Mouse (Mus musculus): ENCODE results near the gene Rabgap1l.
"Not testable (repeated sequence)": the region's sequence is repeated elsewhere in the genome, so short reads cannot be mapped to it uniquely, and the experiment has no call there.

Gene Rabgap1l

DNA sequence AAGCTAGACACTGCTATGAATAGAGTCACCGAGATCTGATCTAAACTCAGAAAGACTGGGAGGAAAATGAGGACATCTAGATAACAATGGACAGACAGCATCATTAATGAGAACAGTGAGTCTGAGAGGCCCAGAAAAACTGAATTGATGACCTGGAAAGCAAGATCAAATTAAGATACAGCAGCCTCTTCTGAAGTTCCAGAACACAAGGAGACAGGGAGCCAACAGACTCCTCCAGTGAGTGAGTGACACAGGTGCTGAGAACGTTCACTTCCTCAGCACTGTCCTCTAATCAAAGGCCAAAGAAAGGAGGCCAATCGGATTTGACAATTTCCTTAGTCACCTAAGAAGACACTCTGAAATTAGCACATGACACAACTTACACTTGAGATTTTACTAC, 307.3 kb downstream of the Rabgap1l start:
- DNase-seq (ENCODE audit: low spot score), result no peak

DNA sequence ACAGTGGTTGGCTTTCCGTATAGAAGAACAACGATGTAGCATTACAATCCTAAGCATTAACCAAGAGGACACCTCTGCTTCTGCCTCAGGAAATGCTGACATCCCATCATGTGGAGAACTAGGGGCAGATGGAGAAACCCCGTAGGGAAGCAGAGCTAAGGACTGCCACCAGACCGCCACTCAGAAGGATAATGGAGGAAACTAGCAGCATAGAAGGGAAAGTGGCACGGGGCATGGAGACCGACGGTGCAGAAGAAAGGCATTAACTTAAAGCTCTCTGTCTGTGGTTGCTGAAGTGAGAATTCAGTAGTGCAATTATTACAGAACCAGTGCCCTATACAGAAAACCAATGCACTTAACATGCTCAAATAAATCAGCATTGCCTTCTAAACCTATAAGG, 308.0 kb downstream of the Rabgap1l start:
- DNase-seq (ENCODE audit: low spot score), result no peak

DNA sequence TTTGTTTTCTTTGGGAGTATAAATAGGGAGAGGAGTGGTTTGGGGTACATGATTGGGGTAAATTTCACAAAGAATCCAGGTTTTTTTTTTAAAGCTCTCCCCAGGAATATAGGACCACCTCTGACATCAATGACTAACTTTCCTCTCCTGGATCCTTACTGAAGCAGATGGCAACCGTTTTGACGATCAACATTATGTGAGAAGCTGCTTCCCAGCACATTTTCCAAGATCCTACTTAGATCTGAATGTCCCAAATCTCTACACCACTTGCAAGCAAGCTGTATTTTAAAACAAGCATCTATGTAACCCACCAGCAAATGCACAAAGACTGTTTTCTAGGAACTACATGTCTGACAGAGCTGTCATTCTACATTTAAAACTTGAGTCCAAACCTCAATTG, 311.4 kb downstream of the Rabgap1l start:
- DNase-seq (ENCODE audit: low spot score), result no peak

DNA sequence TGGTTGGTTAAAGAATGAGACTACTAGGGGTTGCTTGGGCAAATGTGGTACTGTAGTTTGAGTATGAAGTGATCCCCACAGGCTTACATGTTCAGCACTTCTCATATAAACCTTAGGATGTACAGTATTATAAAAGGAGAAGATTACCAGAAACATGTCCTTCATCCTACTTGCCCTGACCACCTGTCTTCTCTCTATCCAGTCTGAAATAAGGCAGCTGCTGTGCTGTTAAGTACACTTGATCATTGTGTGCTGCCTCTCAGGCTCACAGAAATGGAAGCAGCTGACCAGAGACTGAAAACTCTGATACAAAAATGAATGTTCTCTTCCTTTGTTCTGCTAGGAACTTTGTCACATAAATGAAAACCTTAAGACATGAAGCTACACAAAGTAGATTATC, 325.6 kb downstream of the Rabgap1l start:
- DNase-seq (ENCODE audit: low spot score), result no peak

DNA sequence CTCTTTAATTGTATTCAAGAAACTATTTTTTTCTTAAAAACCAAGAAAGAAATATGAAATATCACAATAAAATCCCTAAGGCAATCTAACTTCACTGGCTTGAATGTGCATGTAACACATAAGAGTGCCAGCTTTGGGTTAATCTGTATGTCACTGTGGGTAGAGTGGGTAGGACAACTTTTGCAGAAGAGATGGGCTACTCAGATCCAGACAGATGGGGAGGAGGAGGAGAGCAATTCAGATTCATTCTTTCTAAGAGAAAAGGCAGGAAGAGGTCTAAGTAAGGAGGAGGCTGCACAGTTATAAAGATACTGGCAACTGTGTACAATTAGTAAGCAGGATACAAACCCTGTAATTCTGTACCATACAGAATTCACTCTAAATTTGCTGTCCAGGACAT, 327.8 kb downstream of the Rabgap1l start:
- no peak for DNase-seq (ENCODE audit: low spot score)

DNA sequence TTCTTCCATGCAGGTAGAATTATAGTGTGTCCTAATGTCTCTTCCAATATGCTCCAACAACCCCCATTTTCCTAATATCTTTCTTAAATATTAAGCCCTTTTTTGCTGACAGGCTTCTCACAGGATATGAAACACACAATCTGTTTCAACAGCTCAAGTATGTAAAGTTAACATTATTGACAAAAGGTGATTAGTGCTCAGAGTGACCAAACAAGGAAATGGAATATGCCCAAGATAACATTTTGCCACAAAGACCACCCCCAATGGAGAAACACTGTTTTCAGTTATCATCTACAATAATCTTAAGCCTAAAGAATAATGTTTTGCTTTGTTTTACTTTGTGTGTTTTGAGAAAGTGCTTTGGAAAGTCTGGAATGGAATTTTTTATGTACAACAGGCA, 328.9 kb downstream of the Rabgap1l start:
- no peak for DNase-seq (ENCODE audit: low spot score)

DNA sequence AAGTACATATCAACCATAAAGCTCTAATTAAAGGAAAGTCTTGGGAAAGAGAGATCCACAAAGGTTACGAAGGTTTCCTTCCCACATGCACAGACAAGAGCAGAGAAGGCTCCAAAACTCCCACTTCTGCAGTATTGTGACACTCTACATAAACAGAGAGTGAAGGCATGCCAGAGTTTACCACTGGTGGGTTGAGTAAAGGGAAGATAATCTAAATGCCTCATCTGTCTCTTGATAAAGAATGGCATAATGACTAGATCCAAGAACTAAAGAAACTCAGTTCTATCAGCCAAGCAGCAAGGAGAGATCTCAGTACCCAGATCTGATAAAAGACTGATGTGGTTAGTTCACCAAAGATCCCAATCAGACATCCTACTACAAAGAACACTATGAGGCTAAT, 332.7 kb downstream of the Rabgap1l start:
- no peak for DNase-seq (ENCODE audit: low spot score)

DNA sequence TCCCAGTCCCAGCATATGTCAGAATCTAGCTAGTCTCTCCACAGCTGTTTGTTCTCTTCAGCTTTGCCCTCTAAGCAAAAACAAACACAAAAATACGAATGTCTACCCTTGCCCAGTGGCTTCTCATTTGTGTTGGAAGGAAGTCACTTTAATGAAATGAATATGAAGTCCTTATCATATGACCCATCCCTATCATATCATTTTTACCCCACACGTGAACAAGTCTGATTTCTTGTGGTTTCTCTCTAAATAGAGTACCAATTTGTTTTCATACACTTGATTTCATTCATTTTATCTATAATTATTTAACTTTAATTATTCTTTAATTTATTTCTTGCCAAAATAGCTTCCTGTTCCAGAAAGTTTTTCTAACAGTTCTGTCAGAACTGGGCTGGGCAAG, 341.3 kb downstream of the Rabgap1l start:
- no peak for DNase-seq (ENCODE audit: low spot score)

DNA sequence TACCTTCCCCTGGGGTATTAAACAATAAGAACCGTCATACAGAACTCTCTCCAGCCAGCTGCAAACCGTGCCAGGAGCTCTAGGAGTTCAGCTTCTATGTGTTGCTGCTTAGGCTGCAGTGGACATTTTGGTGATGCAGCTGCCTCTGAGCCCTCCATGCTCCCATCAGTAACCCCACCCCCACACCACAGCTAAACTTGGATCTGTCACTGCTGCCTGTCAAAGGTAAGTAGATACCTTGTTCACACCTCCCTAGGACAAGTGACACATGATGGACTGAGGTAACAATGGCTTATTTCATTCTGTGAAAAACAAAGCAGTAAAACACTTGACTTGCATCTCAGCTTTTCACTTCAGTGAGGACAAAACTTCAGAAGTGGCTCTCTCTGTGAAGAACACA, 344.3 kb downstream of the Rabgap1l start:
- DNase-seq (ENCODE audit: low spot score), result no peak

DNA sequence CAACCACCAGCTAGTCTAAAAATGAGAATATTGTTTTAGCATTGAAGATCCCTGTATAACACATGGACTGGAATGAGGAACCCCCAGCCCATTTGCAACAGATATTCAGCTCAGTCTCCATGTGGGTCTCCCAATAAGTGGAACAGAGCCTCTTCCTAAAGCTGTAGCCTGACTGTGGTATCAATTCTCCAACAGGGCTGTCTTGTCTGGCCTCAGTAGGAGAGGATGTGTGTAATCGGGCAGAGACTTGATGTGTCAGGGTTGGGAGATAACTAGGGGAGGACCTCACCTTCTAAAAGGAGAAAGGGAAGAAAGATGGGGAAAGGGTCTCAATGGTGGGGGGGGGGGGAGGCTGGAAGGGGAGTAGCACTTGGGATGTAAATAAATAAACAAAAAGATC, 346.2 kb downstream of the Rabgap1l start:
- DNase-seq (ENCODE audit: low spot score), result no peak

DNA sequence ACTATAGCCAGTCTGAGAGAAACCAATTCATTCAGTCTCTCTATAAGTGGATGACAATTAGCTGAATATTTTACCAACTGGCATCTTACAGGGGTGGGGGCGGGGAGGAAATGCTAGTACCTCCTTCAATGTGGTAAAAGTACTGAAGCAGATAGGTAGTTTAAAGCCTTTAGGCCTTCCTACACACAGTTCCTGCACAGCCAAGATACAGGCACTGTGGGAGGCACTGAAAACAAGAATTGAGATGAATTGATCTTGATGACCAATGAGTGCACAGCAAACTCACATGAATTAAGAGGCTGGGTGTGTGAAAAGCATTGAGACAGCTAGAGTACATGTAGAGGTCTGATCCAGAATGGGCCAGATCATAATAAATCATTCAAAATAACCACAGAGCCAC, 349.5 kb downstream of the Rabgap1l start:
- no peak for DNase-seq (ENCODE audit: low spot score)

DNA sequence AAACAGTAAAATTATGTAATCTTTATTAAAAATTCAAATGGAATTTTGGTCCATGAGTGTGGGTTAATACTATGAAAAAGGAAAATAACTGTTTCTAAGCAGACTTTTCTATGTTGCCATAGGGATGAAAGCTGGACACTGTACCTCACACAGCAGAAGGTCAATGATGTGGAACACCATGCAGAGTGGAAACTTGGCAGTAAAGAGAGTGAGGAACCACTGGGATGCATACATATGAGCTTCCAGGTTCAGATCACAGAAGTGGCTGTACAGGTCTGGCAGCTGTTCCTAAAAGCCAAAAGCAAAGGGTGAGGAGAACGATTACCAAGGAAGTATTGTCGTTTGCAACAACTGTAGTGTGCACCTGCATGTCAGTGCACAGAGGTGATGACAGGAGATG, 351.3 kb downstream of the Rabgap1l start:
- DNase-seq (ENCODE audit: low spot score), result no peak

DNA sequence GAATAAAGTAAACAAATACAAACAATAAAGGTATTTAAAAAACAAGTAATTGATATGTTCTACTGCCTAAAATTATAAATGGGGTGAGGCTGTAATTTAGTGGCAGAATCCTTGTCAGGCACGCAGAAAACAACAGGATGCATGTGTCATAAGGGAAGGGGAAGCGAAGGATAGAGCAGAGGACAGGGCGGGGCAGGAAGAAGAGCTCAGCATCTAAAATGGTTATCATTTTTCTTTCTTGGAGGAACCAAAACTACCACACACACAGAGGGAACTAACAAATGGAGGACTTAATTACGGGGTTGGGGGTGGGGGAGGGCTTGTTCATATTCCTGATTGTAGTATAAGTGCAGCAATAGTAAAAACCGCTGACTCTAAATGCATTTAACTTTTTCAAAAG, 351.9 kb downstream of the Rabgap1l start:
- DNase-seq (ENCODE audit: low spot score), result no peak

DNA sequence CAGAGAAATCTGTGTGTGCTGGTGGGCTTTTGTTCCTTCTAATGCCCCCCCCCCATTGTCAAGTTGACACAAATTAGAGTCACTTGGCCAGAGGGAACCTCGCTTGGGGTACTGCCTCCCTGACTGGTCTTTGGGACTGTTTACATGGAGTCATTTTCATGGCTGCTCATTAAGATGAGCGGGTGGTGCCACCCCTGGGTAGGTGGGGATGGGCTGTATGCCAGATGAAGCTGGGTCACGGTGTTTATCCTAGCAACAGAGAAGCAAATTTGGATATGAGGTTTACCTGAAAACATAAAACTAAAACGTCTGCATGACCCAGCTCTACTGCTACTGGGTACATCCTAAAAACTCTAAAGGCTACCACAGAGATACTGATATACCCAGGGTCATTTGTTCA, 354.2 kb downstream of the Rabgap1l start:
- DNase-seq (ENCODE audit: low spot score), result no peak

DNA sequence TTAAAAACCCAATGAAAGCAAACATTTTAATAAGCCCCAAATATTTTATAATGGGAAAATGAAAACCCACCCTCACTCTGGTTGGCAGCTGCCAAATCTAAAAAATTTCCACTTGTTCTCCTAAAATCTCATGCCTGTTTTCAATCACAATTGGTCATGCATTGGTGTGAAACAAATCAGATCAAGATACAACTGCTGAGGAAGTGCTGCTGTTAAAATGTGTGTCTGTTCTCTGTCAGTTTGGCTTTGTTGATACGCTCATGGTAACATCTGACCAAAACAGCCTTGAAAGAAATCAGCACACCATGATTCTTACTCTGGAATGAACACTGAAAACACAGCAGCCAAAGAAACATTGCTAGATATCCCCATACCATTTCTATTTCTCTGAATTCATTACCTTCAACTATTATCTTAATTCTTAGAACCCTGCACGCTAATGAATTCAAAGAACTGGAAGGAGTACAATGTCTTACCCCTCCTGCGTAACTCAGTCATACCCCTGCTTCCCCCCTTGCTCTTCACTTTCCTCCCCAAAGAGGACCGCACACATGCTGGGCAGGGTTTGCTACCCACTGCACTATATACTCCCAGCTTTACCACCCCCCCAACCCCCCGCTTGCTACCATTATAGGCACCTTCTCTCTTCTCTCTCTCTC, 375.7 kb downstream of the Rabgap1l start:
- DNase-seq (ENCODE audit: low spot score), result no peak

DNA sequence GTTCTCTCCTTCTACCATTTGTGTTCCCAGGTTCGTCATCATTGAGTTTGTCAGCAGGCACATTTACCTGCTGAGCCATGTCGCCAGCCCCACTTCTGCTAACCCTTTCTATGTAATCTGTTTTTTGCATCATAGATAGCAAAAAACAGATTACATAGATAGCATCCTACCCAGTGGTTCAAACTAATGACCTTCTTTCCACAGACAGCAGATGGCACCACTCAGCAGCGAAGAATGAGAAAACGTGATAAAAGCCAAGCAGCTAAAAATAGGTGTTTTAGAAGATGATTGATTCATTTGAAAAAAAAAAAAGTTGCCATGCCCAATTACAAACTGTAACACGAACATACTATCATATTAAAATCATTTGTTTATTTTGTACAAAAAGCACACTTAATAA, 382.2 kb downstream of the Rabgap1l start:
- DNase-seq (ENCODE audit: low spot score), result no peak

DNA sequence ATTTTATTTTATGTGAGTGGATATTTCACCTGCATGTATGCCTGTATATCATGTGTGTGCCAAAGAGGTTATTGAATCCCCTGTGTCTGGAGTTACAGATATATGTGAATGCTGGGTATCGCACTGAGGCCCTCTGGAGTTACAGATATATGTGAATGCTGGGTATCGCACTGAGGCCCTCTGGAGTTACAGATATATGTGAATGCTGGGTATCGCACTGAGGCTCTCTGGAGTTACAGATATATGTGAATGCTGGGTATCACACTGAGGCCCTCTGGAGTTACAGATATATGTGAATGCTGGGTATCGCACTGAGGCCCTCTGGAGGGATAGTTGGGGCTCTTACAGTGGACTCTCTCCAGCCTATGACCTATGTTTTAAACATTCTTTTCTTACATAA, 383.3 kb downstream of the Rabgap1l start:
- DNase-seq (ENCODE audit: low spot score), result not testable (repeated sequence)

DNA sequence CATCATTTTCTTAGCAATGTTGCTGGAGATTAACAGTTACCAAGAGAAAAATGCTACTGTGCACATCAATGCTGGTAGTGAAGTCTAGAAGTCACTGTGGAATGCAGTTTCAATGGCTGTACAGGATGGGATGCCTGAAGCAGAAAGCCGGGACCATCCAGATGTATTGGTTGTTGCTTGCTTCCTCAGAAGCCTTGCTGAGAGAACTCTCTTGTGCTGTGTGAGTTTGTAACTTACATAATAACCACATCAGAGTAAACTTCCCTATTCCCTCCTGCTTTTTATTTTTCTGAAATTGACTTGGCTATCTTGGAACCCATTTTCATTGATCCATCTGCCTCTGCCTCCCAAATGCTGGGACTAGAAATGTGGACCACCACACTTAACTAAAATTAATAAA, 383.9 kb downstream of the Rabgap1l start:
- no peak for DNase-seq (ENCODE audit: low spot score)

DNA sequence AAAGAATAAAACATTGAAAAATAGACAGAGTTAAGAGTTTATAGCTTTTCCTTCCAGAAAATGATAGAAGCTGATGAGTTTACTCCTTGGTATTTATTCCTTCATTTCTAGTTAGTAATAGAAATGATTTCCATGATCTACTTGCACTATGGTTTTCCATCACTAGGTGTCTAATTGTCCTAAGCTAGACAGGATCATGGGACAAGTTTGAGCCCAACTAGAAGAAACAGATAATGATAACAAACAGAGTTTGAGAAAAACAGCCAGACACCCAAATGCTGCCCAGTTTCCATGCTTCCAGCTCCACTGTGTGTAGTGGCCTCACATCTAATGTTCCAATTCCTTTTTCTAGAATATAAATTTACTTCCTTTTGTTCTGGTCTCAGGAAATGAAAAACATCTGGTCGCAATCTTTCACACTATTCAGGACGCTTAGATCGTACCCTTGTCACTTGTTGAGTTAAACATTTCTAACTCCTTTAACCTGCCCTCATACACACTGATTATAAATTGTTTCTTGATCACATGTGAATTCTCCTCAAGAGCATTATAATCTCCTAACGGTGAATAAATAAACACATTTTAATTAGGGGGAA, 384.6 kb downstream of the Rabgap1l start:
- no peak for DNase-seq (ENCODE audit: low spot score)

DNA sequence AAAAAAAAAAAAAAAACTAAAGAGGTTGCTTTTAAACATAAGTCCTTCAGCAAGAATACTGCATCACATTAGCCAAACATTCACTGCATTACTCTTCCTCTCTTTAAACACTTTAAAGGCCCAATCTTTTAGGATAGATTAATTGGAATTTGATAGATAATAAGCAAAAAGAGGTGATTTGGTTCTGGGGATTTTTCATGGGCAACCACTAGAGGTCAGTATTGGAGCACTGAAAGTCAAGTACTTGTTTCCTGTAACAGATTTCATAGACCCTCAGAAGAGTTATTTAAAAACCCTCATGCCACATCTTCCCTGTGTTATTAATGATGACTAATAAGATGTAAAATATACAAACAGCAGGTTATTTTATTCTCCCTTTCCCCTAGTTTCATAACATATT, 393.6 kb downstream of the Rabgap1l start:
- peak; percentile 12 for DNase-seq (ENCODE audit: low spot score)

DNA sequence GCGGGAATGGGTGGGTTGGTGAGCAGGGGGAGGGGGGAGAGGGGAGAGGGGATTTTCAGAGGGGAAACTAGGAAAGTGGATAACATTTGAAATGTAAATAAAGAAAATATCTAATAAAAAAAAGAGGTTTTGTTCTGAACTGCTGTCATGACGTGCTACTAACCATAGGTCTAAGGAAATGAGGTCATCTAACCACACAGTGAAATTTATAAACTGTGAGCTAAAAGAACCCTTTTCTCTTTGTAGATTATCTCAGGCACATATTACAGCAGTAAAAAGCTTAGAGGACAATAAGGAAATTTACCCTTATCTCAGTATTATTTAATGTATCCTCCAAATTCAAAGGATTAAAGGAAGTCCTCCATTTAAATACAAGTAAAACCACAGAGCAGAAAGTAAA, 396.0 kb downstream of the Rabgap1l start:
- no peak for DNase-seq (ENCODE audit: low spot score)

DNA sequence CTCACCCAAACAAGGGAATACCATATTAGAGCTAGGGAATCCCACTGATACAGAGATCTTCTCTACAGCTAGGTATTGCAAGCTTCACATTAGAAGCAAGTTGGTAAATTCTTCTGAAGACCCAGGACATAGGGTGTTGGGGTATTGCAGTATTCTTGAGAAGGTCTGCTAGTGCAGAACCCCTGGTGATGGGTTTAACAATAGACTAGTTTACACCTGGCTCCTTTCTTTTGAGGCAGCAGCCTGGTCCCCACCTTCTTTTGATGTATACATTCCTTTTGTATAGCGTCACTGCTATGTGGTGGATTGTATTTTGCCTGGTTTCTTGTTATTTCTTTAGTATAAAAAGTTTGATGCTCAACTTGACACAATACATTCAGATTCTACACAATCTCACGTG, 405.6 kb downstream of the Rabgap1l start:
- DNase-seq (ENCODE audit: low spot score), result no peak

DNA sequence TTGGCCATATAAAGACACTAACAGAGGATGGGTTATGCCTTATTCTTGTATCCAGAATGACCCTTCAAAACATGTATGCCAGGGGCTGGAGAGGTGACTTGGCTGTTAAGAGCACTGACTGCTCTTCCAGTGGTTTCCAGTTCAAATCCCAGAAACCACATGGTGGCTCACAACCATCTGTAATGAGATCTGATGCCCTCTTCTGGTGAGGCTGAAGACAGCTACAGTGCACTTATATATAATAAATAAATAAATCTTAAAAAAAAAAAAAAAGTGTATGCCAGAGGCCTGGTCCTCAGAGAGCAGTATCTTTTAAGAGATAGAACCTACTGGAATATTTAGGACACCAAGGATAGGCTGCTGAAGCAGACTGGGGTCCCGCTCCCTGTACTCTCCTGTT, 414.6 kb downstream of the Rabgap1l start:
- no peak for DNase-seq (ENCODE audit: low spot score)
